Mouse (Mus musculus) lung, adult 2 months (tissue): ENCODE measurements around the gene Vmn1r55. TPM values are rescaled to one million over a fixed set of nuclear protein-coding genes. Genes with fewer than 3 reads are reported as not detected.
"Not testable (repeated sequence)": the region's sequence is repeated elsewhere in the genome, so short reads cannot be mapped to it uniquely, and the experiment has no call there.

Experiments used
- DNase-seq: peaks from one replicate; pipeline ENCODE4 v3.0.0; 2022
- H3K4me1 ChIP-seq: fragments of 200-500 bp; 2 replicates; pipeline ENCODE4 v1.6.1; 2011; ENCODE audit warnings: low read length; ENCODE audit not compliant: control insufficient read depth, insufficient read depth
- H3K4me3 ChIP-seq: fragments of 200-500 bp; replicated peaks from 2 replicates; pipeline ENCODE3; 2011; ENCODE audit warnings: low read depth, mild to moderate bottlenecking, control low read depth, low read length; ENCODE audit errors: extremely low read depth
- CTCF ChIP-seq: fragments of 200-500 bp; IDR thresholded peaks from 2 replicates; pipeline ENCODE4 v1.5.1; 2011; ENCODE audit warnings: mild to moderate bottlenecking, low read length, control low read depth; ENCODE audit not compliant: insufficient read depth
- POLR2A ChIP-seq: fragments of 200-500 bp; IDR thresholded peaks from 2 replicates; pipeline ENCODE4 v1.6.1; 2011; ENCODE audit warnings: low read depth, mild to moderate bottlenecking, control low read depth, low read length, borderline replicate concordance; ENCODE audit errors: extremely low read depth
- WGBS: fragments of 180-500 bp; shearing (Covaris S2); methylation state at CpG from one replicate; pipeline ENCODE4 v1.1.7; 2018; 5-methylcytosine and 5-hydroxymethylcytosine counted together
- polyA plus RNA-seq: library from polyadenylated mRNA; depleted of rRNA; stranded (reverse); fragments of >200 nt; gene quantifications from 2 replicates; pipeline ENCODE4 v1.2.3, GENCODE M21; 2012; rRNA removed

Vmn1r55 gene
- polyA plus RNA-seq = not detected in 2 replicates

- H3K4me3 ChIP-seq, H3K4me1 ChIP-seq, DNase-seq: not testable (repeated sequence)
Measured at GRCm38 (mm10) chr7:5149570-5149969, at the start of gene Vmn1r55. Gene Vmn1r55 (minus strand): TSS chr7:5149670.

GRCm38 (mm10) chr7:5196647-5197046 lies 47.2 kb upstream of the Vmn1r55 start, which contains the start of gene Vmn1r56:
Gene Vmn1r56 (minus strand): TSS chr7:5196747.
- DNase-seq, H3K4me1 ChIP-seq, H3K4me3 ChIP-seq: not testable (repeated sequence)

- DNase-seq = peak; percentile 71
- 13% methylated on average over 42 of the region's 42 CpGs for WGBS
- TF ChIP-seq CTCF (no peak), POLR2A (no peak)
- Histone ChIP-seq H3K4me1 (no peaks in the 10 kb centered on the region), H3K4me3 (peak within 1 kb of the TSS; percentile 48)
Measured at GRCm38 (mm10) chr7:5125549-5126406, 23.7 kb downstream of the Vmn1r55 start, which contains the start of gene Rasl2-9. Gene Rasl2-9 (minus strand): TSS chr7:5125950.

GRCm38 (mm10) chr7:5125078-5125477 lies 24.4 kb downstream of the Vmn1r55 start:
- WGBS = 81% methylated on average over 8 of the region's 8 CpGs
- Histone ChIP-seq H3K4me1 (no peaks in the 10 kb centered on the region), H3K4me3 (no peak overlapping the region)
- DNase-seq = no peak
- no peak for TF ChIP-seq CTCF
- no peak for TF ChIP-seq POLR2A

GRCm38 (mm10) chr7:5116850-5117249 lies 32.6 kb downstream of the Vmn1r55 start, which contains the start of gene Rfpl4:
Gene Rfpl4 (minus strand): TSS chr7:5116950.
- no peaks in the 10 kb centered on the region for H3K4me1 ChIP-seq
- no peak for TF ChIP-seq CTCF
- no peak for TF ChIP-seq POLR2A
- no peak for DNase-seq
- 88% methylated on average over 3 of the region's 3 CpGs for WGBS
- no peak within 1 kb of the TSS for H3K4me3 ChIP-seq

- no peak for DNase-seq
- WGBS = 18% methylated on average over 3 of the region's 3 CpGs
- H3K4me3 ChIP-seq = no peak overlapping the region
- H3K4me1 ChIP-seq = no peaks in the 10 kb centered on the region
- TF ChIP-seq CTCF (no peak), POLR2A (no peak)
Measured at GRCm38 (mm10) chr7:5112701-5113100, 36.8 kb downstream of the Vmn1r55 start.

GRCm38 (mm10) chr7:5109301-5109700 lies 40.2 kb downstream of the Vmn1r55 start:
- no peak for TF ChIP-seq CTCF
- no peak for TF ChIP-seq POLR2A
- Histone ChIP-seq H3K4me3 (no peak overlapping the region), H3K4me1 (no peaks in the 10 kb centered on the region)
- WGBS = 84% methylated on average over 8 of the region's 8 CpGs
- DNase-seq = no peak

GRCm38 (mm10) chr7:5108272-5108671 lies 41.2 kb downstream of the Vmn1r55 start:
- TF ChIP-seq POLR2A = no peak
- no peak for TF ChIP-seq CTCF
- H3K4me1 ChIP-seq = no peaks in the 10 kb centered on the region
- DNase-seq = no peak
- 60% methylated on average over 4 of the region's 4 CpGs for WGBS
- no peak overlapping the region for H3K4me3 ChIP-seq

GRCm38 (mm10) chr7:5102564-5102963 lies 46.9 kb downstream of the Vmn1r55 start:
- WGBS = 84% methylated on average over 2 of the region's 2 CpGs
- Histone ChIP-seq H3K4me1 (no peaks in the 10 kb centered on the region), H3K4me3 (no peak overlapping the region)
- DNase-seq = no peak
- TF ChIP-seq CTCF (no peak), POLR2A (no peak)

- TF ChIP-seq CTCF = no peak
- no peak for TF ChIP-seq POLR2A
- DNase-seq = no peak
- no peak overlapping the region for H3K4me3 ChIP-seq
- H3K4me1 ChIP-seq = no peaks in the 10 kb centered on the region
- 67% methylated on average over 10 of the region's 10 CpGs for WGBS
Measured at GRCm38 (mm10) chr7:5101066-5101663, 48.3 kb downstream of the Vmn1r55 start.
